Mouse (Mus musculus) limb, embryonic 15.5 days (tissue): ENCODE results near the gene Rpia. TPM values are rescaled to one million over a fixed set of nuclear protein-coding genes. Genes with fewer than 3 reads are reported as not detected.
"Not testable (repeated sequence)": the region's sequence is repeated elsewhere in the genome, so short reads cannot be mapped to it uniquely, and the experiment has no call there.

Source experiments
- ATAC-seq: fragments of 200-750 bp; cut with Nextera tagmentation; 2 replicates; pipeline ENCODE4 v1.8.0; 2017; ENCODE audit warnings: low read depth, moderate TSS enrichment; ENCODE audit not compliant: insufficient number of reproducible peaks, low FRiP score, low TSS enrichment
- H3K27ac ChIP-seq: fragments of 300-500 bp; sonication (generic); 2 replicates; pipeline ENCODE4 v1.5.1; 2015; ENCODE audit warnings: moderate library complexity, mild to moderate bottlenecking, inconsistent platforms
- H3K27me3 ChIP-seq: fragments of 300-500 bp; sonication (generic); 2 replicates; pipeline ENCODE4 v1.6.1; 2015; ENCODE audit warnings: inconsistent platforms
- H3K36me3 ChIP-seq: fragments of 300-500 bp; sonication (generic); 2 replicates; pipeline ENCODE4 v1.6.1; 2015; ENCODE audit warnings: inconsistent platforms
- H3K4me1 ChIP-seq: fragments of 300-500 bp; sonication (generic); 2 replicates; pipeline ENCODE4 v1.6.1; 2015; ENCODE audit warnings: inconsistent platforms
- H3K4me2 ChIP-seq: fragments of 300-500 bp; sonication (generic); 2 replicates; pipeline ENCODE4 v1.6.1; 2015; ENCODE audit warnings: mild to moderate bottlenecking, inconsistent platforms
- H3K4me3 ChIP-seq: fragments of 300-500 bp; sonication (generic); 2 replicates; pipeline ENCODE4 v1.5.1; 2015; ENCODE audit warnings: mild to moderate bottlenecking, inconsistent platforms
- H3K9ac ChIP-seq: fragments of 300-500 bp; sonication (generic); 2 replicates; pipeline ENCODE4 v1.6.1; 2015; ENCODE audit warnings: inconsistent platforms
- H3K9me3 ChIP-seq: fragments of 300-500 bp; sonication (generic); 2 replicates; pipeline ENCODE4 v1.6.1; 2016; ENCODE audit warnings: inconsistent platforms
- WGBS: fragments of 180-500 bp; shearing (Covaris S2); methylation state at CpG from one replicate; pipeline ENCODE4 v1.1.7; 2015; 5-methylcytosine and 5-hydroxymethylcytosine counted together
- polyA plus RNA-seq: library from polyadenylated mRNA; unstranded; fragments of >200 nt; fragmentation: Nextera tagmentation; extraction: Ambion mirVana; gene quantifications from 2 replicates; pipeline ENCODE4 v1.2.1, GENCODE M21; 2015

The Rpia gene
- polyA plus RNA-seq, result 1.6 and 2.4 TPM in 2 replicates

DNA sequence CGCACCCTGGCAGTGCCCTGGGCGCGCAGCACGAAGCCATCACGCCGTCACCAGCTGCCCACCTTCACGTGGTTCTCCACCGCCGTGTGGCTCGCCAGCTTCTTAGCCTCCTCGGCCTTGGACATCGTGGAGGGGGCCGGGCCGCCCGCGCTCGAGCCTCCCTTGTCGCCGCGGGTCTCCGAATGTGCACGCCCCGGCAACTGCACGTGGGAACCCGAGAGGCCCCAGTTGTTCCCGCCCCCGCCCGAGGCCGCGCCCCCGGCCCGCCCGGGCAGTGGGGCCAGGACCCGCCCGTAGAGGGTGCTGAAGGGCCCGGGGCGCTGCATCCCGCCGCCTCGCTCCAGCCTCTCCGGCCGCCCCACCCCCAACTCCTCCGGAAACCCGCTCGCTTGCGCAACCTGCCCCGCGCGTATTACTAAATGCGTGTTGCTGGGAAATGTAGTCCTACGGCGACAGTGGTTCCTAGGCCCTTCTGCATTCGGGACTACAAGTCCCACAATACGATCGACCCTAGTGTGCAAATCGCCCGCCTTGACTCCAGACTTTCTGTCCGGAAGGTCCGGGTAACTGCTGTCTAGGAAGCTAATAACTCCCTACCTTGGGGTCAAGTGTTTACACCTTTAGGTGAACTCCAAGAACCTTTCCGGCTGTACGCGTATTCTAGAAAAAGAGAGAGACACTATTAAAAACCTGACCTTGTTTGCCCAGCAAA, at the start of gene Rpia:
TSS of gene Rpia (minus strand) at position 409 of the 712 bp plus-strand sequence.
- H3K4me3 ChIP-seq, result peak within 1 kb of the TSS; percentile 77
- under 1% methylated on average over 61 of the region's 62 CpGs for WGBS
- H3K9ac ChIP-seq, result peak within 1 kb of the TSS; percentile 62
- peak; percentile 97 for ATAC-seq
- no peaks in the 10 kb centered on the region for H3K9me3 ChIP-seq
- H3K27me3 ChIP-seq, result no peaks in the 10 kb centered on the region
- H3K4me1 ChIP-seq, result peaks cover 20% of the 10 kb centered on the region
- H3K36me3 ChIP-seq, result no peaks in the 10 kb centered on the region
- H3K4me2 ChIP-seq, result peak within 1 kb of the TSS; percentile 72
- H3K27ac ChIP-seq, result peak within 1 kb of the TSS; percentile 80

DNA sequence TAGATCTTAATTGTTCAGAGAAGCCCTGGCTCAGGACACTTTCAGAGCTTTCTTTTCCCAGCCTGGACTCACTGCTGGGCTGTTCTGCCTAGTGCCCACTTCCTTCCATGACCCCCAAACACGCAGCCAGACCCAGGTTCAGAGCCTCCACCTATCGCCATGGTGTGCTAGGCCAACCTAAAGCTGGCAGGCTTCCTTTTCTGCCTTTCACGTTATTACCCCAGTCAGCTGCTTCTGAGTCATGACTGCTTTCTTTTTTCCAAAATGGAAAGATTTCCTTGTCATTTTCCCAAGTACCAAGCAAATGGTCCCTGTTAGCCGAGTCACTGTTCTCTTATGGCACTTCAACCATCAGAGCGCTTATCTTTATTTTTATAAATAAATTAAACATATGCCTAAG, 48.2 kb upstream of the Rpia start:
- Histone ChIP-seq H3K9me3 (no peaks in the 10 kb centered on the region), H3K36me3 (no peaks in the 10 kb centered on the region), H3K9ac (no peak overlapping the region), H3K27ac (no peak overlapping the region), H3K27me3 (no peaks in the 10 kb centered on the region), H3K4me1 (0 out of 2 replicates have a peak, but pooled peaks cover 2% of the 10 kb centered on the region), H3K4me2 (no peak overlapping the region), H3K4me3 (no peak overlapping the region)
- 63% methylated on average over 5 of the region's 5 CpGs for WGBS
- ATAC-seq, result no peak

DNA sequence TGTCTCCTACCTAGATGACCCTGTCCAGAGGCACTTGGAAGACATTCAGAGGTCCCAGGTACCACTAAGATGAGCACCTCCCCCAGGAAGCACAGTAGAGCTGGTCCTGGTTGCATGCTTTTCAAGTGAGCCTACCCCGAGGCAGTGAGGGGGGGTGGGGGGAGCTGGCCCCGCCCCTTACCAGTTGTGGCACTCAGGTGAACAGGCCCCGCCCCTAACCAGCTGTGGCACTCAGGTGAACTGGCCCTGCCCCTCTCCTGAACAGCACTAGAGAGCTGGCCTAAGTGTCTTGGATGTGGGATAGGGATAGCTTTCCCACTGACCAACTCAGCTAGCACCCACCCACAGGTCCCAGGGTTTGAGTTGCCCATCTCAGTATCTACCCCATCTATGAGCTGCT, 46.5 kb upstream of the Rpia start:
- 0 out of 2 replicates have a peak, but pooled peaks cover 1% of the 10 kb centered on the region for H3K4me1 ChIP-seq
- no peak overlapping the region for H3K9ac ChIP-seq
- no peaks in the 10 kb centered on the region for H3K9me3 ChIP-seq
- H3K27me3 ChIP-seq, result no peaks in the 10 kb centered on the region
- 39% methylated on average over 3 of the region's 3 CpGs for WGBS
- no peak overlapping the region for H3K4me2 ChIP-seq
- no peak overlapping the region for H3K27ac ChIP-seq
- no peaks in the 10 kb centered on the region for H3K36me3 ChIP-seq
- no peak for ATAC-seq
- no peak overlapping the region for H3K4me3 ChIP-seq

DNA sequence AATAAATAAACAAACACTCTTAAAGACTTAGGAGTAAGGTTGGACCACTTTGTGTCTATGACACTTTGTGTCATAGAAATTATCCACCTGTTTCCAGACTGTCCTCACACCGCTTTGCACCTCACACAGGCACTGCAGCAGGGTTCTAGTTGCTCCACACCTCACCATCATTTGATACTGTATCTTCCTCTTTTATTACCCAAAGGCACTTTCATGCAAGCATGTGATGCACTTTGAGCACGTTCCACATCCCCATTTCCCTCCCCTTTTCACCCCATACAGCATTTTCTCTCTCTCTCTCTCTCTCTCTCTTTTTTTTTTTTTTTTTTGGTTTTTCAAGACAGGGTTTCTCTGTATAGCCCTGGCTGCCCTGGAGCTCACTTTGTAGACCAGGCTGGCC, 45.3 kb upstream of the Rpia start:
- H3K9ac ChIP-seq, result no peak overlapping the region
- no peaks in the 10 kb centered on the region for H3K27me3 ChIP-seq
- ATAC-seq, result no peak
- H3K9me3 ChIP-seq, result no peaks in the 10 kb centered on the region
- no peak overlapping the region for H3K4me2 ChIP-seq
- 80% methylated on average over 2 of the region's 2 CpGs for WGBS
- no peak overlapping the region for H3K4me3 ChIP-seq
- no peak overlapping the region for H3K27ac ChIP-seq
- no peaks in the 10 kb centered on the region for H3K36me3 ChIP-seq
- no peaks in the 10 kb centered on the region for H3K4me1 ChIP-seq

DNA sequence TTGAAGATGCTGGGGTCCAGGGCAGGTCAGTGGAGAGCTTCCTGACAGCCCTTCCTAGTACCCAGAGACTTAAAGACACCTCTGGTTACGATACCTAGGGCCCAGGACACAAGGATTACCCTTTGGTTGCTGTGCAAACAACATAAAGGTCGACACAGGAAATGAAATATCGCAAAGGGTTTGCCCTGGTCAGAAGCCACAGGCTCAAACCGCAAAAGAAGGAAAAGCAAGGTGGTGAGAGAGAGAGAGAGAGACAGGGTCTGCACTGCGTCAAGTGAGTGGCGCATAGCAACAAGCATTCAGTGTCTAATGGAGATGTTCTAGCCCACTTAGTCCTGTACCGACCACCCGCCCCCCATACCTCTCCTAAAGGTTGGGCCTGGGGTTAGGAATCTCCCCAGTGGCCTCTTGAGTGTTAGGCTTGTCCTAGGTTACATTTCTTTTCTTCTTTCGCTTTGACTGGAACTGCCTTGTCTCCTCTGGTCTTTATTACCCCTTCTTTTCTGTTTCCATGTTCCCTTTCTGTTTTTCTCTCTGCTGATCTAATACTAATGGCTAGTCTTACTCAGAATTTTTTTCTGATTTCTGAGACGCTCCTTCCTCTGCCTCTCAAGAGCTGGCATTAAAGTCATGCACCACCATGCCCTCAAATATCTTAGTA, 39.3 kb upstream of the Rpia start:
- no peak for ATAC-seq
- H3K36me3 ChIP-seq, result no peaks in the 10 kb centered on the region
- no peak overlapping the region for H3K4me2 ChIP-seq
- no peaks in the 10 kb centered on the region for H3K27me3 ChIP-seq
- 60% methylated on average over 10 of the region's 10 CpGs for WGBS
- H3K9me3 ChIP-seq, result no peaks in the 10 kb centered on the region
- no peak overlapping the region for H3K4me3 ChIP-seq
- no peaks in the 10 kb centered on the region for H3K4me1 ChIP-seq
- H3K9ac ChIP-seq, result no peak overlapping the region
- no peak overlapping the region for H3K27ac ChIP-seq

DNA sequence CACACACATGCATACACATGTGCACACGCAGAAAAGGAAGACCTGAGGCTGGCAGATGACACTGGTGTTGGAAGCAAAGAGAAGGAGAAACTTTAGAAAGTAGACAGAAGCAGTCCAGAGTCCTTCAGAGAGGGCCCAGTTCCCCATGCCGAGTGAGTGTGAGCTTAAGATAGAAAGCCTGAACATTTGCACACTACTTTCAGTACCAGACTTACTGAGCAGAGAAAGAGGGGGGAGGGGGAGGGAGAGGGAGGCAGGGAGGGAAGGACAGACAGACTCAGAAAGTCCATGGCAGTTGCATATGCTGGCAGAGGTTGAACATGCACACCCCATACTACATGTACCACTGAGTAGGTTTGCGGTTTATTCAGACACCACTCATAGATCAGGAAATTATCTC, 38.5 kb upstream of the Rpia start:
- H3K4me3 ChIP-seq, result no peak overlapping the region
- H3K27ac ChIP-seq, result no peak overlapping the region
- no peaks in the 10 kb centered on the region for H3K36me3 ChIP-seq
- H3K9me3 ChIP-seq, result no peaks in the 10 kb centered on the region
- no peaks in the 10 kb centered on the region for H3K4me1 ChIP-seq
- no peak overlapping the region for H3K4me2 ChIP-seq
- H3K9ac ChIP-seq, result no peak overlapping the region
- no peaks in the 10 kb centered on the region for H3K27me3 ChIP-seq
- no peak for ATAC-seq
- 74% methylated on average over 3 of the region's 3 CpGs for WGBS

DNA sequence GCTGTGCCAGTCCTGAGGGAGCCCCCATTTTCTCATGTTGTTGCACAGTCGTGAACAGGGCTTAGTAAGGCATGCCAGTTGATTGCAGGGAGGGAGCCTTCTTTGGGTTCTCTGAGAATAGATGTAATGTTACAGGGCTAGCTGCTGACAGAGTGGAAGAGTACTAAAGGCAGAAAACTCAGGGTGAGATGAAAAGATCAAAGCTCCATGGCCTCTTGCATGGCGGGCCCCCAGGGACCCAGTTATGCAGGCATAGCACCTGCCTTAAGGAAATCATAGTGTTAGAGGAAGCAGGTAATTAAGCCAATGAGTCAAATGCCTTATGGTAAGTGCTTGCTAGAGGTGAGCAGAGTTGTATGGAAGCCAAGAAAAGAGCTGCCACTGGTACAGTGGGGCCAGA, 37.4 kb upstream of the Rpia start:
- Histone ChIP-seq H3K9me3 (no peaks in the 10 kb centered on the region), H3K9ac (no peak overlapping the region), H3K4me1 (0 out of 2 replicates have a peak, but pooled peaks cover 2% of the 10 kb centered on the region), H3K27ac (no peak overlapping the region), H3K36me3 (no peaks in the 10 kb centered on the region), H3K4me2 (no peak overlapping the region), H3K4me3 (no peak overlapping the region), H3K27me3 (no peaks in the 10 kb centered on the region)
- whole genome bisulfite sequencing, result 23% methylated on average over 2 of the region's 2 CpGs
- ATAC-seq, result no peak

DNA sequence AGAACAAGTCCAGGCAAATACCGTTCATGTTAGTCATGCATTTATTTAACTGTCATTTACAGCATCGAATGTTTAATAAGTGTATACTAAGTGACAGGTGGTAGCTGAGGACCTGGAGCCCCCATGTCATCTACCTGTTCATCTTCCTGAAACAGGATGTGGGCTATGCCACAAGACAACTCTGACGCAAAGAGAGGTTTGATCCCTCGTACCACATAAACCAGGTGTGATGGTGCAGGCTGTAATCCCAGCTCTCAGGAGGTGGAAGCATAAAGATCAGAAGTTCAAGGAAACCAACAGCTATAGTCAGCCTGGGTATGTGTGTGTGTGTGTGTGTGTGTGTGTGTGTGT, 32.9 kb upstream of the Rpia start:
- H3K4me1 ChIP-seq, result peaks cover 8% of the 10 kb centered on the region; the same call in 1 of the 2 replicates
- H3K4me3 ChIP-seq, result peak overlapping the region; percentile 37; the same call in 1 of the 2 replicates
- no peaks in the 10 kb centered on the region for H3K9me3 ChIP-seq
- no peak overlapping the region for H3K9ac ChIP-seq
- 39% methylated on average over 4 of the region's 4 CpGs for WGBS
- ATAC-seq, result no peak
- H3K27ac ChIP-seq, result no peak overlapping the region
- 0 out of 2 replicates have a peak, but pooled peaks cover 3% of the 10 kb centered on the region for H3K27me3 ChIP-seq
- H3K4me2 ChIP-seq, result peak overlapping the region; percentile 65
- no peaks in the 10 kb centered on the region for H3K36me3 ChIP-seq

DNA sequence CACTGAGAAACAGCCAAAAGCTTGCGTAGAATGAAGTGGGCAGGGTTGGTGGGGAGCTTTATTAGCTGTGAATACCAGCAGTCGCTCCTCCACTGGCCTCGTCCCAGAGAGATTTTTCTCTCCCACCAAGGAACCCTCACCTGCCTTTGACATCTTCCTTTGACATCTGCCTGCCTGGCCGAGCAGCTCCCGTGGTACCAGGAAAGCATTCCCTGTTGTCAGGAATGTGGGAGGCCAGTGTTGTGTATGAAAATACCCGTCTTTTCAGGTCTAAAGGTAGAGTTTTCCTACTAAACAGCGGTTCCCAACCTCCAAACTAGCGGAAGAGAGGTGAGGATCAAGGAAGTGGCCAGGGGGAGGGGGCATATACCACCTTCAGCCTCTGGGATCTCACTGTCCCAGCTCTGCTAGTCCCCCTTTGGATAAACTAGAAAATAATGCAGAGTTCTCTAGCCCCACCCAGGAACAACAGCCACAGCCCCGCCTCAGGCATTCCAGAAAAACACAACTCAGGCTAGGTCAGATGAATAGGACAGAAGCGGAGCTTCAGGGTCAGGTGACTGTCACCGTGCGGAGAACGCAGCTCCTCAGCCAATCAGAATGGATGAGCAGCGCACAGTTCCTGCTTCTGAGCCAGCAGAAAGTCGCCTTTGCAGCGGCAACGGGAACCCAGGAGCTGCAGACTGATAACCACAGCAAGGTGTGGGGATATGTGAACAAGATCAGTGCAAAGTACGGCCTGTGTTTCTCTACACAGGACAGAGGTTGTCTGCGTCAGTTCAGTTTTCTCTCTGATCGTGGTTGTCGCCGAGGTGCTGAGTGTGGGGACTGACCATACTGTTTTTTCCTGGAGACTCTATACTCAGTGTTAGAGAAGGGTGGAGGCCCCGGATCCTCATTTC, 32.3 kb upstream of the Rpia start:
- Histone ChIP-seq H3K9me3 (no peaks in the 10 kb centered on the region), H3K4me3 (peak overlapping the region; percentile 37), H3K4me2 (peak overlapping the region; percentile 65), H3K27me3 (0 out of 2 replicates have a peak, but pooled peaks cover 3% of the 10 kb centered on the region), H3K4me1 (peaks cover 8% of the 10 kb centered on the region; the same call in 1 of the 2 replicates), H3K27ac (no peak overlapping the region), H3K9ac (0 out of 2 replicates have a peak overlapping the region, but pooled peaks have one; percentile 17), H3K36me3 (no peaks in the 10 kb centered on the region)
- ATAC-seq, result 0 out of 2 replicates have a peak, but pooled peaks have one; percentile 40
- WGBS, result 7% methylated on average over 23 of the region's 23 CpGs

DNA sequence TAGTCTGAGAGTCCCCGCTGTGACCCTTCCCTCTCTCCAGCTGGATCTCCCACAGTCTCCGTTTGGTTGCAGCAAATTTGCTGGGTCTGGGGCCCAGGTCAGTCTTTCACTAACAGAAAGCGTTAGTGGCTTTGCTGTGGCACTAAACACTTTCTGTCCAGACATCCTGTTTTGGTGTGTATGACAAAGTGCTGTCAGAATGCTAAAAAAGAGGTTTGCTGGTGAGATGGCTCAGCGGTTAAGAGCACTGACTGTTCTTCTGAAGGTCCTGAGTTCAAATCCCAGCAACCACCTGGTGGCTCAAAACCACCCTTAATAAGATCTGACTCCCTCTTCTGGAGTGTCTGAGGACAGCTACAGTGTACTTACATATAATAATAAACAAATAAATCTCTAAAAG, 31.2 kb upstream of the Rpia start:
- WGBS, result 75% methylated on average over 4 of the region's 4 CpGs
- not testable (repeated sequence) for H3K9ac ChIP-seq, H3K4me2 ChIP-seq, H3K36me3 ChIP-seq, ATAC-seq, H3K27me3 ChIP-seq, H3K4me3 ChIP-seq, H3K27ac ChIP-seq, H3K4me1 ChIP-seq, H3K9me3 ChIP-seq

DNA sequence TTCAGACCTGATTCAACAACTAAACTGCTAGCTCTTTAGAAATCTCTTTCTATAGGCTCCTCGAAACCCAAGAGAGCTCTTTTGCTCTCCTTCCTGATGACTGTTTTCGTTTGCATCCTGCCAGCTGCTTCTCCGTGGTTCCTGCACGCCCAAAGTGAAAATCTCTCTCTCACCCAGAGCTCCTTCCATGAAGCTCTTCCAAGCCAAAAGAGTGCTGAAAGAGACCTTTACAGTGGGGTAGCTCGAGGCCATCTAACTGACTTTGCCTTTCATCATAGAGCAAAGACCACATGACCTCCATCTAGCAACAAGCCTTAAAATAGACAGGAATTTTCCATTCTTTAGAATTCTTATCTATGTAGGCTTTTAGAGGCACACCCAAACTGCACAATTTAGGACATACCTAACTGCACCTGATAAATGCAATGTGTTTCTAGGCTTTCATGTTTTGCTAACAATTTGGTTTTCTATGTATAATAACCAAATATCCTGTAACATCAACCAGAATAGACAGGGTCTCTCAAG, 30.4 kb upstream of the Rpia start:
- Histone ChIP-seq H3K4me2 (no peak overlapping the region), H3K9me3 (no peaks in the 10 kb centered on the region), H3K4me3 (no peak overlapping the region), H3K27me3 (0 out of 2 replicates have a peak, but pooled peaks cover 3% of the 10 kb centered on the region), H3K9ac (no peak overlapping the region), H3K27ac (no peak overlapping the region), H3K4me1 (peaks cover 8% of the 10 kb centered on the region; the same call in 1 of the 2 replicates), H3K36me3 (no peaks in the 10 kb centered on the region)
- 54% methylated on average over 5 of the region's 5 CpGs for WGBS
- no peak for ATAC-seq
